Mouse (Mus musculus): Measurements from ENCODE around the gene Rtp1.

The Rtp1 gene

GRCm38 (mm10) chr16:23457338-23457737 is 28.4 kb downstream of the Rtp1 start:
- DNase-seq, result no peak

GRCm38 (mm10) chr16:23458906-23459588 is 30.1 kb downstream of the Rtp1 start:
- DNase-seq, result no peak

- no peak for DNase-seq
These were observed 34.9 kb downstream of the Rtp1 start for GRCm38 (mm10) chr16:23463671-23464347.

GRCm38 (mm10) chr16:23471551-23471950 is 42.6 kb downstream of the Rtp1 start:
- DNase-seq, result no peak

GRCm38 (mm10) chr16:23472046-23472445 is 43.1 kb downstream of the Rtp1 start:
- DNase-seq, result no peak

GRCm38 (mm10) chr16:23475651-23476050 is 46.7 kb downstream of the Rtp1 start:
- DNase-seq, result no peak

GRCm38 (mm10) chr16:23476598-23476997 is 47.7 kb downstream of the Rtp1 start:
- no peak for DNase-seq

- no peak for DNase-seq
These were observed 51.1 kb downstream of the Rtp1 start for GRCm38 (mm10) chr16:23479872-23480603.

- DNase-seq, result no peak
These were observed 53.3 kb downstream of the Rtp1 start for GRCm38 (mm10) chr16:23482218-23482617.

- DNase-seq, result no peak
These were observed 53.9 kb downstream of the Rtp1 start for GRCm38 (mm10) chr16:23482846-23483245.

GRCm38 (mm10) chr16:23483292-23483691 is 54.4 kb downstream of the Rtp1 start:
- DNase-seq, result no peak
